Mouse (Mus musculus) gastrocnemius, adult 8-10 months (tissue): ENCODE measurements around the gene Taf4. TPM values are rescaled to one million over a fixed set of nuclear protein-coding genes. Genes with fewer than 3 reads are reported as not detected.

Experiments
- DNase-seq, 2 experiments: peaks; one replicate each; pipeline ENCODE4 v3.0.0; 2022; ENCODE audit warnings: low spot score in 2 of 2
- total RNA-seq, 4 experiments: library from RNA; stranded (reverse); gene quantifications; 2 replicates each; pipeline ENCODE4 v1.2.4; 2022

The Taf4 gene
- total RNA-seq, 4 experiments from 2014 or later: 7.2 to 9.6 (median 8.8) TPM

- DNase-seq: no peak
Observed at GRCm38 (mm10) chr2:179863266-179863665, 113.2 kb downstream of the Taf4 start.

GRCm38 (mm10) chr2:179862676-179863075 lies 113.8 kb downstream of the Taf4 start:
- no peak for DNase-seq

Other genes with a start within 250 kb of the Taf4 start
- 10 to 100 TPM; 48.2 to 51.7 (median 50.2) TPM for gene Lsm14b, start 48.3 kb upstream of the Taf4 start, total RNA-seq
- 100 to 1,000 TPM; 137 to 165 (median 152) TPM for gene Psma7, start 65.8 kb upstream of the Taf4 start, total RNA-seq
- 1 to 10 TPM; 1.8 to 2.5 (median 2.1) TPM for gene Ss18l1, start 65.9 kb upstream of the Taf4 start, total RNA-seq
- gene Mtg2, start 93.9 kb upstream of the Taf4 start, total RNA-seq: 10 to 100 TPM; 14.1 to 17.9 (median 16.3) TPM
- not detected for gene Hrh3, start 127.8 kb upstream of the Taf4 start, total RNA-seq
- 10 to 100 TPM; 16.6 to 19.2 (median 18.1) TPM for gene Osbpl2, start 142.7 kb upstream of the Taf4 start, total RNA-seq
- 100 to 1,000 TPM; 124 to 131 (median 129) TPM for gene Adrm1, start 194.8 kb upstream of the Taf4 start, total RNA-seq
- 10 to 100 TPM; 10.8 to 16.5 (median 13.8) TPM for gene Lama5, start 249.2 kb upstream of the Taf4 start, total RNA-seq